Mouse (Mus musculus) thymus, adult 18-20 months (tissue): ENCODE measurements around the gene Vegfd.

ENCODE experiments used
- DNase-seq, 2 experiments: peaks; one replicate each; pipeline ENCODE4 v3.0.0; 2022; ENCODE audit warnings: mixed read lengths in 2 of 2

Gene Vegfd

GRCm38 (mm10) chrX:164420518-164420917 is 47.3 kb downstream of the Vegfd start:
- no peak for DNase-seq

DNA sequence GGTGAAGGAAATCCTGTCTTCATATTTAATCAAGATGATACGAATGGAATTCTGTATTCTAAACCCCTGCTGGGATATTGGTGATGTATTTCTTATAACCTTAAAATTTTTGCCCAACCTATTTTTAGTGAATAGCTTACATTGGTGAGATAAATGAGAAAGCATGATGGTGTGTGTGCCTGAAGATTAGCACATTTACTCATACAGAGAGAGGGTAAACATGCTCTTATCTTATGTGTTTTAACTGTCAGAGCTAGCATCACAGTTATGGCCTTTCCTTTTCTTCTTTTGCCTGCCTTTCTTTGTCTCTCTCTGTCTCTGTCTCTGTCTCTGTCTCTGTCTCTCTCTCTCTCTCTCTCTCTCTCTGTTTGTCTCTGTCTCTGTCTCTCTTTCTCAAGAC is 51.6 kb downstream of the Vegfd start:
- DNase-seq = no peak

DNA sequence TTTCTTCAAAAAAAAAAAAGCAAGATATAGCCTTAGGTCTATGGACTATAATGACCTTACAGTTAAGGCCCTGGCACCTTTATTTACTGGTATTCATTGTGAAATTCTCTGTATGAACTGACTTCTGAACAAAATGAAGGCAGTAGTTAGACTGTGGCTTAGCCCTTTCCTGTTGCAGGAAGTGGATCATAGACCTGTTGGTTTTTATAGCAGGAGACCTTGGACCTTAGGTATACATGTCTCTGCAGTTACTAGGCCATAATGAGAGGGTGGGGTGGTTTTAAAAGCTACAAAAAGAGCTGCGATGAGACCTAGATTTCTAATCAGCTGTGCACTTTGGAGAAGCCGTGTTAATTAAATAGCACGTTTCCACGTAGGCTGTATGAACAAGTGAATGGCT is 54.1 kb downstream of the Vegfd start:
- no peak for DNase-seq

- no peak for DNase-seq
These were observed 55.0 kb downstream of the Vegfd start for GRCm38 (mm10) chrX:164428224-164428623.

DNA sequence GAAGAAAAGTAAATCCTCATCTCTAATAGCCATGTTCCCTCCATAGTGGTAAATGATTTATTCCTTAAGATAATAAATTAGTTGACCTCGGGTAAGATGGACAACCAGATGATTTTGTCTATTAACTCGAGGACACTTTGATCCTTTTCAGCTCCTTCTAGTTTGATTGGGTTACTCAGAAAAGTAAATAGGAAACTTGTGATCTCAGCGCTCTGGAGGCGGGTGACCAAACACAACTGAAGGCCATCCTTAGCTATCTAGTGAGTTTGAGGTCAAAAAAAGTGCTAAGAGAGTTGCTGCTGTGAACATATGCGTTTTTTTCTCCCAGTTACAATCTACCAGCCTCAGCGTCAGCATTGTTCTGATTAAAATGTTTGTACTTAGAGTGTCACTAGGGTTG is 57.4 kb downstream of the Vegfd start:
- DNase-seq = no peak

DNA sequence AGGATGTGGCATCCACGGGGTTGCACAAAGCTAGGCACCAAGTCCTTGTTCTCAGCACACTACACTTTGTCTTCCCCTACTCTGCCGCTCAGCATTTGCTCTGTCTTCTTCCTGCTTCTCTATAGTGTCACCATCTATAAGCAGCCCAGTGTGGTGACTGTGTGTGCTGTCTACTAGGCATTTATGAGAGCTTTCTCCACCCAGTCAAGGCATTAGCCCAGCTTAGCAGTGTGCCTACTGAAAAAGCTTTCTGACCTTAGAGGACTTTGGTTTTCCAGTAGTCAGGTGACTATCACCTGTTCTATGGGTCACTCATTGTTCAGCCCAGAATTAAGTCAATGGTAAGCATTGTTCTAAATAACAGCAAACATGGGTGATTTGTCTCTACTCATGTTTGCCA is 58.0 kb downstream of the Vegfd start:
- no peak for DNase-seq

GRCm38 (mm10) chrX:164431541-164431940 is 58.4 kb downstream of the Vegfd start:
- no peak for DNase-seq

DNA sequence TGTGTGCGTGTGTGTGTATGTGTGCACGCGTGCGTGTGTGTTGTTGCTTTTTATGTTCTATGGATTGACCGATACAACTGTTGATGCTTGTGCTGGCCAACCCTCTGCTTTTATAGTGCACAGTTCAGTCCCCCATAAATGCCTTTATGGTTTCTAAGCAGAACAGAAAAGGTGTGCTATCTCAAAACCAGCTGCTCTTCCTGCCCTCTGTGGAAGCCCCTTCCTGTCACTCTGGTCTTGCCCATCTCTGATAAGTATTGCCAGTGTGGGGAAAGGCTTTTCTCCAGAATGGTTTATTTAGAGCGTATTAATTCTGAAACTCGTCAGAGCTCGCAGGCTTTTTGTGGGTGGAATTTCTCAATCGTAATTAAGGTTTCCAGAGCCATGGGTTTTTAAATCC is 59.5 kb downstream of the Vegfd start:
- no peak for DNase-seq

DNA sequence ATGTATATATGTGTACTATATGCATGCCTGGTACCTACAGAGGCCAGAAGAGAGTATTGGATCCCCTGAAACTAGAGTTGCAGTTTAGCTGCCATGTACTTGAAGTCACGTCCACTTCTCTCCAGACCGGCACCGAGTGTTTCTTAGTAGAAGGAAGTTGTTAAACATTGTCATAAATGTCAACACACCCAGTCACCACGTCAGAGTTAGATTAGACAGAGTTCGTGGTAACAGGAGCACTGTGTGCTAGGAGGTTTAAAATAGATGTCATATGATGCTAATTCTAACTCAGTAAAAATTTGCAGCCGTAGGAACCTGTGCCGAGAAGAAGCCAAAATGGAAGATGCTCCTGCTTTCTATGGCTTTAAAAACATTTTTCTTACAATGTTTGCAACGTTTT is 63.5 kb downstream of the Vegfd start, which contains the start of gene Asb11:
Gene Asb11, plus strand, starts transcription at position 286 of the 400 bp plus-strand sequence.
- no peak for DNase-seq

- no peak for DNase-seq
These were observed 66.3 kb downstream of the Vegfd start for GRCm38 (mm10) chrX:164439462-164439861.

DNA sequence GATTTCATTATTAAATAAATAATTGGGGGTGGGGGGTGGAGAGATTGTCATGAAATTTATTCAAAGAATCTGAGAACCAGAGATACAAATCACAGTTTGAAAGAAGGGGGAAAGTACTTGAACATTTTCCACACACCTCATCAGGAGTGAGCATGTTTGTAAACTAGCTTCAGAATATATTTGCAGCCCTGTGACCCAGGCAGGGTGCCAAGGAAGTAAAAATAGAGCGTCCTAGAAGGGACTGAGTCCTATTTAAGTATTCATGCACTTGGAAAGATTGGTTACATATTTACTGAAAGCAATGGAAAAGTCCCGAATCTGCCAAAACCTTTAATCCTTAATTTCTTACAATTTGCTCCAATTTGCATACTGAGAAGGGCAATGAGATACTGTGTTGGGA is 67.0 kb downstream of the Vegfd start:
- no peak for DNase-seq

- no peak for DNase-seq
These were observed 67.5 kb downstream of the Vegfd start for GRCm38 (mm10) chrX:164440703-164441102.

DNA sequence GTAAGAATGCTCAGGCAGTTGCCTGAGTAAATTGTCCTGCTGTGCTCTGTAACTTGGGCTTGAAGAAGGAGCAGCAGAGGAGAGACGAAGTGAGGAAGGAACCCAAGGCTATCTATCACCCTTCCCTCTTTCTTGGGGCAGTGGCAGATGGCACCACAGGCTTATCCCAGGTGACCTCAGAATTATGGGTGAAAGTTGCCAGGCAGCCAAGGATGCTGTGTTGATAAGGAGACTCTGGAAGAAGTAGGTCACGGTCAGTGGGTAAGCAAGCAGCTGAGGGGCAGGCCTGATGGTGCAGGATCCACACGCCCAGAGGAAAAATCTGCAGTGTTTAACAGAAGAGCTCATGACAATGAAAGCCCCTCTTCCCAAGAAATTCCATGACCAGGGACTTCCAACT is 68.1 kb downstream of the Vegfd start:
- no peak for DNase-seq

- no peak for DNase-seq
These were observed 72.4 kb downstream of the Vegfd start for GRCm38 (mm10) chrX:164445601-164446000.

- no peak for DNase-seq
These were observed 73.0 kb downstream of the Vegfd start for GRCm38 (mm10) chrX:164446106-164446551.

GRCm38 (mm10) chrX:164446835-164447681 is 73.9 kb downstream of the Vegfd start:
- DNase-seq = no peak

GRCm38 (mm10) chrX:164447682-164448071 is 74.5 kb downstream of the Vegfd start:
- no peak for DNase-seq

DNA sequence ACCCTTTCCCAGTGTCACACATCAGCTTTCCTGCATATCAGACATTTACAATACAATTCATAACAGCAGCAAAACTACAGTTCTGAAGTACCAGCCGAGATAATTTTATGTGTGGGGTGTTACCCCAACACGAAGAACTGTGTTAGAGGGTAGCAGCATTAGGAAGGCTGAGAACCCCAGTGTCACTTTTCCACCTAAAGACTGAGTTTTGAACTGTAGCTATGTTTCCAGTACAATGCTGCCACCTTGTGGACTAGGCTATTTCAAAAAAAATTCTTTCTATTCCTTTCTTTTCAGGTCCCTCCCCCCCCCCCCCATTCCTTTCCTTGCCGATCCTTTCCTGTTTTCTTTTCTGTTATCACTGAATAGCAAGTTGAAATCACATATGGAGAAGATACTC is 76.0 kb downstream of the Vegfd start:
- DNase-seq = no peak
